Mouse (Mus musculus): ENCODE measurements around the gene Gm20604.

The Gm20604 gene

GRCm38 (mm10) chr12:102758403-102758756 lies at the start of gene Gm20604:
Gene Gm20604 (minus strand): TSS chr12:102758672.
- no peak for DNase-seq (ENCODE audit: low spot score)

GRCm38 (mm10) chr12:102799528-102799927 lies 41.1 kb upstream of the Gm20604 start:
- no peak for DNase-seq (ENCODE audit: low spot score)

- no peak for DNase-seq (ENCODE audit: low spot score)
Observed at GRCm38 (mm10) chr12:102787927-102788326, 29.5 kb upstream of the Gm20604 start.

GRCm38 (mm10) chr12:102785593-102785985 lies 27.1 kb upstream of the Gm20604 start:
- no peak for DNase-seq (ENCODE audit: low spot score)

GRCm38 (mm10) chr12:102784899-102785592 lies 26.6 kb upstream of the Gm20604 start:
- no peak for DNase-seq (ENCODE audit: low spot score)

- DNase-seq (ENCODE audit: low spot score): no peak
Observed at GRCm38 (mm10) chr12:102782841-102783240, 24.4 kb upstream of the Gm20604 start.

GRCm38 (mm10) chr12:102779452-102779851 lies 21.0 kb upstream of the Gm20604 start:
- no peak for DNase-seq (ENCODE audit: low spot score)

GRCm38 (mm10) chr12:102778151-102778550 lies 19.7 kb upstream of the Gm20604 start:
- no peak for DNase-seq (ENCODE audit: low spot score)

- DNase-seq (ENCODE audit: low spot score): no peak
Observed at GRCm38 (mm10) chr12:102776035-102776434, 17.6 kb upstream of the Gm20604 start.

GRCm38 (mm10) chr12:102772676-102773075 lies 14.2 kb upstream of the Gm20604 start:
- no peak for DNase-seq (ENCODE audit: low spot score)

GRCm38 (mm10) chr12:102771601-102772000 lies 13.1 kb upstream of the Gm20604 start:
- no peak for DNase-seq (ENCODE audit: low spot score)

GRCm38 (mm10) chr12:102769000-102769399 lies 10.5 kb upstream of the Gm20604 start:
- DNase-seq (ENCODE audit: low spot score): no peak

- no peak for DNase-seq (ENCODE audit: low spot score)
Observed at GRCm38 (mm10) chr12:102763696-102764095, 5.2 kb upstream of the Gm20604 start.

- DNase-seq (ENCODE audit: low spot score): no peak
Observed at GRCm38 (mm10) chr12:102761668-102762067, 3.2 kb upstream of the Gm20604 start.

GRCm38 (mm10) chr12:102758936-102759335 lies 464 bp upstream of the Gm20604 start:
- DNase-seq (ENCODE audit: low spot score): no peak

- peak; percentile 87 for DNase-seq (ENCODE audit: low spot score)
Observed at GRCm38 (mm10) chr12:102757689-102758402, 626 bp downstream of the Gm20604 start, which contains the start of the genes Gm28051, Gon7 and Ubr7. Gene Gm28051 (minus strand): TSS chr12:102757765. Gene Gon7 (minus strand): TSS chr12:102757803. Gene Ubr7 (plus strand): TSS chr12:102757967.

- DNase-seq (ENCODE audit: low spot score): no peak
Observed at GRCm38 (mm10) chr12:102757055-102757688, 1.3 kb downstream of the Gm20604 start.

GRCm38 (mm10) chr12:102756304-102756703 lies 2.2 kb downstream of the Gm20604 start:
- DNase-seq (ENCODE audit: low spot score): no peak

- no peak for DNase-seq (ENCODE audit: low spot score)
Observed at GRCm38 (mm10) chr12:102748256-102748655, 10.2 kb downstream of the Gm20604 start.

- DNase-seq (ENCODE audit: low spot score): no peak
Observed at GRCm38 (mm10) chr12:102744839-102745238, 13.6 kb downstream of the Gm20604 start.

- peak; percentile 68 for DNase-seq (ENCODE audit: low spot score)
Observed at GRCm38 (mm10) chr12:102743589-102744574, 14.6 kb downstream of the Gm20604 start, which contains the start of the genes Moap1 and Tmem251. Gene Moap1 (minus strand): TSS chr12:102743661. Gene Tmem251 (plus strand): TSS chr12:102743762.

Measured in urinary bladder, postnatal 10 days (tissue).